Mouse (Mus musculus) c-Kit-positive CD71-positive TER-119-negative erythroid progenitor cells, embryonic 14.5 days (primary cell): ENCODE measurements around the gene Hao2.
A peak's percentile ranks its signal among the peaks of the same experiment; 100 is the strongest.

Experiments
- DNase-seq: peaks from one replicate; pipeline ENCODE4 v3.0.0-alpha.2; 2013; ENCODE audit warnings: low read depth

Gene Hao2

GRCm38 (mm10) chr3:98856892-98857291, 36.1 kb downstream of the Hao2 start:
- peak; percentile 23 for DNase-seq

- peak; percentile 61 for DNase-seq
Observed at GRCm38 (mm10) chr3:98855160-98855559, 37.9 kb downstream of the Hao2 start.

GRCm38 (mm10) chr3:98853685-98854084, 39.4 kb downstream of the Hao2 start:
- no peak for DNase-seq

GRCm38 (mm10) chr3:98853051-98853450, 40.0 kb downstream of the Hao2 start:
- DNase-seq: no peak

GRCm38 (mm10) chr3:98852631-98853030, 40.4 kb downstream of the Hao2 start:
- DNase-seq: no peak

- no peak for DNase-seq
Observed at GRCm38 (mm10) chr3:98851853-98852252, 41.2 kb downstream of the Hao2 start.

- no peak for DNase-seq
Observed at GRCm38 (mm10) chr3:98850262-98850661, 42.8 kb downstream of the Hao2 start.

GRCm38 (mm10) chr3:98848898-98849297, 44.1 kb downstream of the Hao2 start:
- no peak for DNase-seq
